Mouse (Mus musculus) forelimb bud, embryonic 11.5 days (tissue): ENCODE data around the gene Cab39l.

Experiments used
- DNase-seq: peaks from one replicate; pipeline ENCODE4 v3.0.0-alpha.2; 2012; ENCODE audit warnings: low read depth, low spot score

The Cab39l gene

DNA sequence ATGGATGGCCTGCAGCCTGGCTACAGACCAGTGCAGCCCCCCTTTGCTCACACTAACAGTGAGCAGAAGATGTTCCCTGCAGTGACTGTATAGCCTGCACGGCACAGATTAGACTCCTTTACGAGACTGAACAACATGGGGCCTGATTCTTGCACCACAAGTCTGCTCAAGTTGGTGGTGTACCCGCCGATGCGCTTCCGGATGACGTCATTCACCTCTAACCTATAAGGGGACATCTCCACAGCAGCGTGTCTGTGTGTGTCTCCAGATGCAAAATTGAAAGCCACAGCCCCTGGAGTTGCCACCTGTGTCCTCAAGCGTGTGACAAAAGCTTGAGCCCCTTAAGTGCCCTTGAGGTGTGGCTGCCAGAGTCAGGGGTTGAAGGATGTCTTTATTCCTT is 189.3 kb downstream of the Cab39l start:
- no peak for DNase-seq

DNA sequence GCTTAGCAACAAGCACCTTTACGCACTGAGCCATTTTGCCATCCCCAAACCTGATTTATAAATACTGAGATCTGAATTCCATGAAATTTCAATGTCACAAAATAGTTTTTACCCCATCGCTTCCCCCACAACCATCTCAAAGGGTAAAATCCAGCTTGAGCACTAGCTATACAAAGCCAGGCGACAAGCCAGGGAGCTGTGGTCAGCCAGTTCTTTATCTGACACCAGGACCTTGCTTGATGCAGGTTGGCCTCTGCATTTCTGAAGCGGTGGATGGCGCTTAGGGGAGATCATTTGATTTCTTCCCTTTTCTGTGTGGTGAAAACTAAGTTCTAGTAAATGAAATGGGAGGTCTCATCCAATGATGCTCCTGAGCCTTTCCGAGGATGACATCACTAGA is 191.3 kb downstream of the Cab39l start:
- no peak for DNase-seq

DNA sequence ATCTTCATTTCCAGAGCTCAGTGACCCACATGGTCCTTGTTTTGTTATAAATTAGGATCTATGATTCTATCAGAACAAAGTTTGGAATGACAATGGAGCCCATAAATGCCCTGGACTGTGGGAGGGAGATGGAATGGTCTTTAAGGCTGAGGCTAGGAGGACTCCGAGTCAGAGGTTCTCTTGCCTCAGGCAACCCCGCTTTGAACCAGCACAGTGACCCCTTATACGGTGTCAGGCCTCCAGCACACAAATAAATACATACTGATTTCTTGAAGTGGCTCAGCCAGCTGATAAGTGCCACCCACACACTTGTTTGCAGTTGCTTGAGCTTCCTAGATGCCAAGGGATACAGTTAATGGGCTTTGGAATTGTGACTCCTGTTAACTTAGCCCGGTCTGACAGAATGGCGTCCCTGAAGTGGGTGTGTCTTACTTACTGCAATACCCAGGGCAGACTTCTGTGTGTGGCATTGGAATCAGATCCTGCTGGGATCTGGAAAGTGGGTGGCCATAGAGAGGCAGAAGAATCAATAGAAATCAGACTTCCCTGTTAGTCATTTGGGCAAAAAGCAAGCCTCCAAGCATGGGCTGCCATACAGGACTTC is 192.6 kb downstream of the Cab39l start:
- no peak for DNase-seq

DNA sequence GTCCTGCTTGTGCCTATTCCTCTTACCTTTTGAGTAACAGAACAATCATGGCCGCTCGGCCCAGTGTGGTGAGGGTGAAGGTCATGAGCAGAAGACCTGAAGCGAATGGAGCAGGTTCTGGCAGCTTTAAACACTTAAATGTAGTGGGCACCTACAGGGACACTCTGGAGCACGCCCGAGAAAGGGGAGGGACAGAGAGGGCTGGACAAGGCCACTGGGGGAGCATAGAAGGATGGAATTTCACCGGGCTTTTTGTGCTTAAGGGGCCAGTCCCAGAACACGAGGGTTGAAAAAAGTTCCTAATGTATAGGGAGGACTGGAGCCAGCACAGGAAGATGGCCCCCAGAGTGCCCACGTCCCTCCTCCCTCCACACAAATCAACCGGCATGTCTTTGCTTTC is 193.2 kb downstream of the Cab39l start:
- DNase-seq, result no peak
